Mouse (Mus musculus): ENCODE data around the gene Jdp2. TPM values are rescaled to one million over a fixed set of nuclear protein-coding genes. Genes with fewer than 3 reads are reported as not detected.

Gene Jdp2
- total RNA-seq, 2 experiments from 2014 or later = 29.4 to 34.1 TPM

- DNase-seq (ENCODE audit: low spot score in 2 of 2) = peak in 1 of 2 experiments; percentile 47
Observed at GRCm38 (mm10) chr12:85599478-85600152, 788 bp downstream of the Jdp2 start.

DNA sequence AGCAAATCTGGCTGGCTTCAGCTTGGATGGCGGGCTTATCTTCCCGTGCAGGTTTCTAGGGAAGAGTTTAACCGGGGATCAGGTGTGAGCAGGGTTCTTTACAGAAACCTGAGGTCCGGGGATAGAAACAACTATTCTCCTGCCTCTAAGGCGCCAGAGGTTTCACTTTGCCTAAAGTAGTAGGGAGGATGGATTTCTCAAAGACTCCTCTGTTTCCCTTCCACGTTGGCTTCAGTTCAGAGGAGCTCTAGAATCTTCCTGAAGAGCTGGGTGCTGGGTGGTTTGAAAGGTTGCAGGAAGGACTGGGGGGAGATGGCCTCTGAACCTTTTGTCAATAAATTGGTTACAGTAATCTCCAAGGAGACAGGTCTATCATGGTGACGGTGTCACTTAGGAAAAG lies 1.8 kb downstream of the Jdp2 start:
- no peak for DNase-seq (ENCODE audit: low spot score in 2 of 2)

- peak in 1 of 2 experiments; percentile 52 for DNase-seq (ENCODE audit: low spot score in 2 of 2)
Observed at GRCm38 (mm10) chr12:85601531-85601930, 2.7 kb downstream of the Jdp2 start.

- no peak for DNase-seq (ENCODE audit: low spot score in 2 of 2)
Observed at GRCm38 (mm10) chr12:85602153-85602552, 3.3 kb downstream of the Jdp2 start.

DNA sequence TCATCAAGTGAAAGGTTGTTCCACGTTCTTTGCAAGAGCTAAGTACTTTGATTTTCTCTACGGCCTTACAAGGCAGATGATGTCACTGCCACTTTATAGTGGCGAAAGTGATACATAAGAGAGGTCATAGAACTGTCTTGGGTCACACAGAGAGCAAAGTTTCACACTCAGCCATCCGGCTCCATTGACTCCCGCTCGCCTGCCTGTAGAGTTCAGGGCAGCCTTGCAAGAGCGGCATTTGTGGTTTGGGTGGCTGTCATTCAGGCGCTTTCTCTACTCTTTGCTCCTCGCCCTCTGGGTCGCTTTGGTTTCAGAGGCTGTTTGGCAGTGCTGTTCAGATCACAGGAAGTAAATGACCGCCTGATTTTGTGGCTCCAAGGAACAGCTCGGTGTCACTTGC lies 4.0 kb downstream of the Jdp2 start:
- DNase-seq (ENCODE audit: low spot score in 2 of 2) = no peak

DNA sequence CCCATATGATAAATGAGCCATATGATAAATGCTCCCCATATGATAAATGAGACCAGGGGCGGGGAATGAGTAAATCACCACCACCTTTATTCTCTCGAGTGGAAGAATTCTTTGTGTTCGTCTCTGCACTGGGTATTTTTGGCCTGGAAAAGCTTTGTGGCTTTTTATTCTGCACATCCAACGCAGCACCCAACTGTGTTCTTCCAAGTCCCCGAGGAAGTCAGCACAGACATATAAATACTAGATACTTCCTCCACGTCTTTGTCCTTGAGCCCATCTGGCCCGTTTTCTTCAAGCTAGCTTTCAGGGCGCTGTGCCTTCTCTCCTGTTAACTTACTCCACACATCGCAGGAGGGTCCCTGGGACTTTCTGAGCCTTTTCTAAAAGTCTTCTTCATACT lies 4.9 kb downstream of the Jdp2 start:
- DNase-seq (ENCODE audit: low spot score in 2 of 2) = no peak

GRCm38 (mm10) chr12:85604301-85604998 lies 5.6 kb downstream of the Jdp2 start:
- DNase-seq (ENCODE audit: low spot score in 2 of 2) = no peak

GRCm38 (mm10) chr12:85607519-85608449 lies 9.0 kb downstream of the Jdp2 start:
- no peak for DNase-seq (ENCODE audit: low spot score in 2 of 2)

DNA sequence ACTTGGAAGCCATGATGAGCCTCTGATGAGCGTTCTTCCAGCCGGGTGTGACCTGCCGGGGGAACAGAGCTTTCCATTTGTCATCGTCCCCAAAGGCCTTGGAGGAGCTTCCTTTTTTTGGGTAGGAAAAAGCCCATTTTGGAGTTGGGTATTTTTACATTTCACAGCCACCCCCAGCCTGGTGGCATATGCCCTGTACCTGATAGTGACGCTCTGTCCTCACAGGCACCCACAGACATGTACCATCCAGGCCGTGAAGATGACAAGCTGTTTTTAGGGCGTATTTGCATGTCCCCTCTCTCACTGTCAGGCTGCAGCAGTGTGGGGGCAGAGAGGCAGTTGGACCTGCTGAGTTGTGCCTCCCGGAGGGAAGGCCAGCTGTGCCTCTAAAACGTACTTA lies 11.3 kb downstream of the Jdp2 start:
- DNase-seq (ENCODE audit: low spot score in 2 of 2) = peak in 1 of 2 experiments; percentile 62

DNA sequence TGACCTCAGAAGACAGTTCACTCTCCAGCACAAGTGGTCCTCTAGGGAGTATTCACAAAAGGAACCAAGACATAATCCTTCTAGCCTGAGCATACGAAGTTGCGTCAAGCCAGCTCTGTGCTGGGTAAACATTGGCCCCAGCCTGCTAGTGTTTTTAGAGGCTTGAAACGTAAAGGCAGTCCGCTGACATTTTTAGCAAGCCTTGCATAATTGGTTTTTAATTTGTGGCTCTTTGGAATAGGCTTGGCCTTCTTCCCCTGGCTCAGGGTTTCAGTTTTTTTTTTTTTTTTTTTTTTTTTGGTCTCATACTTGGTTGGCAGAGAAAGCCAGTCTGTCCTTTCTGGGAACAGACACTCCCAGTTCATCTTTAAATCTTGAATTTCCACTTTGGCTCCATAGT lies 15.3 kb downstream of the Jdp2 start:
- DNase-seq (ENCODE audit: low spot score in 2 of 2) = no peak

DNA sequence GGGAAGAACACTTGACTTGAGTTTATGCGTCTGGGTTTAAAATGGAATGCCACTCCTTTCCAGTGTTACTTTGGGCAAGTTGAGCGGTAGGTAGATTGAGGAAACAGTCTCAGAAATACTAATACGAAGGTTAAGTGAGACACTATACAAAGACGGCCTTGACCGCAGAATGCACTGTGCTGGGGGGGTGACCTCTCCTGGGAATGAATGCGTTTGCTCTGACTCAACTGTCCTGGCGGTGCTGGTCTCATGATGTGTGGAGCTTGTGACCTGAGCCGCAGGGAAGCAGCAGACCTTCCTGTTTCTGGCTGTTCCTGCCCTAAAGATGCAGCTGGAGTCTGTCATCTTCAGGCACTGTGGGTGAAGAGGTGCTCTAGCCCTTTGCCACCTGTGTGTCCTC lies 16.7 kb downstream of the Jdp2 start:
- no peak for DNase-seq (ENCODE audit: low spot score in 2 of 2)

DNA sequence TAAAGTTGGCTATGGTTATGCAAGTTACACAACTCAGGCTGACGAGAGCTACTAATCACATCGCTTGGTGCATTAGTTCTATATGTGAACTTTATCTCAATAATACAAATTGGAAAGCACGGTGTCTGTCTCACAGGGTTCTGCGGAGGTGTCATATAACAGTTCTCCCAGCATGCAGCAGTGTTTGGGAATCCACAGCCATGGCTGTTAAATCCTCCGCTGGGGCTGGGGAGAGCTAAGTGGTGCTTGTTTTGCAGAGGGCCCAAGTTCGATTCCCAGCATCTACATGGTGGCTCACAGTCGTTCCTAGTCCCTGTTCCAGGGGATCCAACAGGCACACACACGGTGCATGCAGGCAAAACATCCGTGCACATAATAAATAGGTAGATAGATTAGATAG lies 19.1 kb downstream of the Jdp2 start:
- no peak for DNase-seq (ENCODE audit: low spot score in 2 of 2)

- DNase-seq (ENCODE audit: low spot score in 2 of 2) = no peak
Observed at GRCm38 (mm10) chr12:85618430-85618829, 19.6 kb downstream of the Jdp2 start.

- DNase-seq (ENCODE audit: low spot score in 2 of 2) = no peak
Observed at GRCm38 (mm10) chr12:85619283-85619897, 20.6 kb downstream of the Jdp2 start.

DNA sequence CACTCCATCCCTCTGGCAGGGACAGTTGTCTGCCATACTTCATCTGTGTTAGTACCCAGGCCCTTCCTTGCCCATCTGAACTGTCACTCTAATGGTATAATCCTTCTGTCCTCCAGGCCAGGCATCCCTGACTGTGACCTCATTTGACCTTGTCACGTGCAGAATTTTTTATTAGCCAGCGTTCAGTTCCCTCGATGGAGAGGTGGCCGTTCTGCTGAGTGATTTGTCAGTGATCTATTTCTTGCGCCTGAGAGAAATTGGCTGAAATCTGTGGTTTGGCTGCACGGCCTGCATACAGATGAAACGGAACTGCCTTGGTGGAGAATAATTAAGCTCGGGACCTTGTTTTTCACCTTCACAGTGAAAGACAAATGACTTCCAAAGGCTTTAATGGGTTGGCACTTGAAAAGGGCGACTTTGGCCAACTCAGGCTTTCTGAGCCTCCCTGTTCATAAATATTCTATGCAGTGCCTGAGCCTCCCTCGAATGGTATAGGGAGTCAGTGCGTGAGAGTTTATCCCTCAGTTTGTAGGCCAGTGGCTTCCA lies 21.1 kb downstream of the Jdp2 start:
- DNase-seq (ENCODE audit: low spot score in 2 of 2) = peak in 1 of 2 experiments; percentile 71

GRCm38 (mm10) chr12:85621027-85621426 lies 22.2 kb downstream of the Jdp2 start:
- no peak for DNase-seq (ENCODE audit: low spot score in 2 of 2)

GRCm38 (mm10) chr12:85621673-85622072 lies 22.8 kb downstream of the Jdp2 start:
- DNase-seq (ENCODE audit: low spot score in 2 of 2) = no peak

DNA sequence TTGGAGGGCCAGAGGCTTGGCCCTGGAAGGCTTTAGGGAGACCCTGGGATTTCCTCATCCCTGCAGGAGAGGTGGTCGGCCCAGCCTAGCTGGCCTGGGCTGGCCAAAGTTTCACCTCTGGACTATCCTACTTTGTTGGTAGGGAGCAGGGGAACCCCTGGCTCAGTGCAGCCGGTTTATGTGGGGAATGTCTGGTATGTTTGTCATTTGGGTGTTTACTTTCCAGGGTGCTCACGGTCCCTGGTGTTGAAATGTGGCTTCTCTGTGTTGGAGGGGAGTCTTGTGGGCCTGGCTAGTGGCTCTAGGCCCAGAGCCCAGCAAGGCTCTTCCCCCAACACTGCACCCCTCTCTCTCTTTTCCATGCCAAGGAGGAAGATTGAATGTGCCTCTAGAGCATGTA lies 24.9 kb downstream of the Jdp2 start:
- no peak for DNase-seq (ENCODE audit: low spot score in 2 of 2)

DNA sequence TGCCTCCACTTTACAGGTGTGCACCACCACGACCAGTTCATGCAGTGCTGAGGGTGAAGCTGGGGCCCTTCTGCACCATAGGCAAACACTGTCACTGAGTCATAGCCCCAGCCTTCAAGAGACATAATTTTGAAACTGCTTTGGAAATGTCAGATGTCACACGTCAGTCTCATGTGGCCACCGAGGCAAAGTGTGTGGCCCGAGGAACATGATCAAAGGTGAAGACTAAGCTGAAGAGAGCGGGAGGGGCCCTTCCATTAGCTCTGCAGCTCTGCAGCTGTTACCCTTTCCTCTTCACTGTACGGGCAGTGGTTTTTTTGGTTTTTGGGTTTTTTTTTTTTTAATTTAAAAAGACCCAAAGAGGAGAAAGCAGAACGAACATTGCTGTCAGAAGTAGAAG lies 25.8 kb downstream of the Jdp2 start:
- DNase-seq (ENCODE audit: low spot score in 2 of 2) = no peak

DNA sequence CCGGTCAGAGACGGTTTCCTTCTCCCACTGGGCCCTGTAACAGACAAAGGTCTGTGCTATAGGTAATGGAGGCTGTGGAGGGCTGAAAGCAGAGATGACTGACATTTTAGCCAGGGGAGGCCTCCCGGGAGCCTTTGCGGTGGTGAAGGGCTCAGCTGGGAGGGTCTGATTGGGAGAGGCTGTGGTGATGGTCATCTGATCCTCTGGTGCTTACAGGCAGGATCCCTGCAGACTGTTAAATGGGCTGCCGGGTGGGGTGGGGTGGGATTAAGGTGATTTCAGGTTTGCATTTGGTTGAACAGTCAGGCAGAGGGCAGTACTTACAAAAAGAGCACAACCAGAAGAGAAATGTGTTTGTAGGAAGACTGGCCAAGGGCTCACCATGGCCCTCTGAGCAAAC lies 27.0 kb downstream of the Jdp2 start:
- DNase-seq (ENCODE audit: low spot score in 2 of 2) = no peak
